Mouse (Mus musculus): Measurements from ENCODE around the gene Atf7. TPM values are rescaled to one million over a fixed set of nuclear protein-coding genes. Genes with fewer than 3 reads are reported as not detected.

Atf7 gene
- polyA plus RNA-seq, 1 experiment = 84.6 TPM

GRCm38 (mm10) chr15:102557580-102557979, 67.7 kb downstream of the Atf7 start:
- no peak overlapping the region for H3K4me3 ChIP-seq (ENCODE audit: insufficient read depth, low read depth, low read length)
- DNase-seq = no peak
- H3K27ac ChIP-seq (ENCODE audit: insufficient read depth, low read depth, low read length) = no peak overlapping the region
- no peaks in the 10 kb centered on the region for H3K27me3 ChIP-seq (replicated peaks; ENCODE audit: control insufficient read depth, insufficient read depth, low read length)
- TF ChIP-seq CTCF (conservative IDR thresholded peaks at IDR 0.05; ENCODE audit: insufficient read depth, insufficient read length, low read depth, low read length) (no peak), POLR2A (IDR thresholded peaks at IDR 0.05; ENCODE audit: low read depth, low read length) (no peak)
- peaks cover 6% of the 10 kb centered on the region; the same call in 1 of the 2 replicates for H3K36me3 ChIP-seq (ENCODE audit: control insufficient read depth, insufficient read depth, low read length)
- H3K4me1 ChIP-seq (ENCODE audit: control insufficient read depth, insufficient read depth, low read length) = no peaks in the 10 kb centered on the region

- Histone ChIP-seq H3K27me3 (replicated peaks; ENCODE audit: control insufficient read depth, insufficient read depth, low read length) (no peaks in the 10 kb centered on the region), H3K27ac (ENCODE audit: insufficient read depth, low read depth, low read length) (no peak overlapping the region), H3K36me3 (ENCODE audit: control insufficient read depth, insufficient read depth, low read length) (peaks cover 6% of the 10 kb centered on the region; the same call in 1 of the 2 replicates), H3K4me1 (ENCODE audit: control insufficient read depth, insufficient read depth, low read length) (no peaks in the 10 kb centered on the region), H3K4me3 (ENCODE audit: insufficient read depth, low read depth, low read length) (no peak overlapping the region)
- TF ChIP-seq CTCF (conservative IDR thresholded peaks at IDR 0.05; ENCODE audit: insufficient read depth, insufficient read length, low read depth, low read length) (no peak), POLR2A (IDR thresholded peaks at IDR 0.05; ENCODE audit: low read depth, low read length) (no peak)
- WGBS = 95% methylated on average over 1 of the region's 1 CpGs
- no peak for DNase-seq
Measured at GRCm38 (mm10) chr15:102555581-102555980, 69.7 kb downstream of the Atf7 start.

GRCm38 (mm10) chr15:102552599-102552998, 72.7 kb downstream of the Atf7 start:
- H3K36me3 ChIP-seq (ENCODE audit: control insufficient read depth, insufficient read depth, low read length) = peaks cover 6% of the 10 kb centered on the region; the same call in 1 of the 2 replicates
- no peaks in the 10 kb centered on the region for H3K27me3 ChIP-seq (replicated peaks; ENCODE audit: control insufficient read depth, insufficient read depth, low read length)
- H3K4me1 ChIP-seq (ENCODE audit: control insufficient read depth, insufficient read depth, low read length) = no peaks in the 10 kb centered on the region
- H3K4me3 ChIP-seq (ENCODE audit: insufficient read depth, low read depth, low read length) = no peak overlapping the region
- TF ChIP-seq CTCF (conservative IDR thresholded peaks at IDR 0.05; ENCODE audit: insufficient read depth, insufficient read length, low read depth, low read length) = no peak
- no peak for TF ChIP-seq POLR2A (IDR thresholded peaks at IDR 0.05; ENCODE audit: low read depth, low read length)
- 98% methylated on average over 5 of the region's 5 CpGs for WGBS
- H3K27ac ChIP-seq (ENCODE audit: insufficient read depth, low read depth, low read length) = no peak overlapping the region
- DNase-seq = no peak

GRCm38 (mm10) chr15:102547478-102547877, 77.8 kb downstream of the Atf7 start:
- Histone ChIP-seq H3K27ac (ENCODE audit: insufficient read depth, low read depth, low read length) (no peak overlapping the region), H3K36me3 (ENCODE audit: control insufficient read depth, insufficient read depth, low read length) (peaks cover 1% of the 10 kb centered on the region; the same call in 1 of the 2 replicates), H3K4me1 (ENCODE audit: control insufficient read depth, insufficient read depth, low read length) (no peaks in the 10 kb centered on the region), H3K4me3 (ENCODE audit: insufficient read depth, low read depth, low read length) (no peak overlapping the region), H3K27me3 (replicated peaks; ENCODE audit: control insufficient read depth, insufficient read depth, low read length) (no peaks in the 10 kb centered on the region)
- 72% methylated on average over 3 of the region's 3 CpGs for WGBS
- DNase-seq = peak; percentile 52
- TF ChIP-seq CTCF (conservative IDR thresholded peaks at IDR 0.05; ENCODE audit: insufficient read depth, insufficient read length, low read depth, low read length) (no peak), POLR2A (IDR thresholded peaks at IDR 0.05; ENCODE audit: low read depth, low read length) (no peak)

GRCm38 (mm10) chr15:102546677-102547427, 78.4 kb downstream of the Atf7 start:
- no peak for TF ChIP-seq CTCF (conservative IDR thresholded peaks at IDR 0.05; ENCODE audit: insufficient read depth, insufficient read length, low read depth, low read length)
- Histone ChIP-seq H3K4me1 (ENCODE audit: control insufficient read depth, insufficient read depth, low read length) (no peaks in the 10 kb centered on the region), H3K4me3 (ENCODE audit: insufficient read depth, low read depth, low read length) (no peak overlapping the region), H3K27me3 (replicated peaks; ENCODE audit: control insufficient read depth, insufficient read depth, low read length) (no peaks in the 10 kb centered on the region), H3K36me3 (ENCODE audit: control insufficient read depth, insufficient read depth, low read length) (peaks cover 1% of the 10 kb centered on the region; the same call in 1 of the 2 replicates), H3K27ac (ENCODE audit: insufficient read depth, low read depth, low read length) (no peak overlapping the region)
- DNase-seq = peak; percentile 60
- 67% methylated on average over 3 of the region's 3 CpGs for WGBS

- no peaks in the 10 kb centered on the region for H3K27me3 ChIP-seq (replicated peaks; ENCODE audit: control insufficient read depth, insufficient read depth, low read length)
- H3K4me1 ChIP-seq (ENCODE audit: control insufficient read depth, insufficient read depth, low read length) = no peaks in the 10 kb centered on the region
- WGBS = 96% methylated on average over 3 of the region's 3 CpGs
- H3K36me3 ChIP-seq (ENCODE audit: control insufficient read depth, insufficient read depth, low read length) = peaks cover 1% of the 10 kb centered on the region; the same call in 1 of the 2 replicates
- TF ChIP-seq POLR2A (IDR thresholded peaks at IDR 0.05; ENCODE audit: low read depth, low read length) (no peak), CTCF (conservative IDR thresholded peaks at IDR 0.05; ENCODE audit: insufficient read depth, insufficient read length, low read depth, low read length) (no peak)
- H3K4me3 ChIP-seq (ENCODE audit: insufficient read depth, low read depth, low read length) = no peak overlapping the region
- DNase-seq = no peak
- no peak overlapping the region for H3K27ac ChIP-seq (ENCODE audit: insufficient read depth, low read depth, low read length)
Measured at GRCm38 (mm10) chr15:102546246-102546645, 79.0 kb downstream of the Atf7 start.

- H3K27ac ChIP-seq (ENCODE audit: insufficient read depth, low read depth, low read length) = no peak overlapping the region
- no peak for DNase-seq
- no peak for TF ChIP-seq POLR2A (IDR thresholded peaks at IDR 0.05; ENCODE audit: low read depth, low read length)
- TF ChIP-seq CTCF (conservative IDR thresholded peaks at IDR 0.05; ENCODE audit: insufficient read depth, insufficient read length, low read depth, low read length) = no peak
- no peaks in the 10 kb centered on the region for H3K27me3 ChIP-seq (replicated peaks; ENCODE audit: control insufficient read depth, insufficient read depth, low read length)
- H3K4me1 ChIP-seq (ENCODE audit: control insufficient read depth, insufficient read depth, low read length) = no peaks in the 10 kb centered on the region
- 91% methylated on average over 4 of the region's 4 CpGs for WGBS
- H3K36me3 ChIP-seq (ENCODE audit: control insufficient read depth, insufficient read depth, low read length) = peaks cover 4% of the 10 kb centered on the region; the same call in 1 of the 2 replicates
- no peak overlapping the region for H3K4me3 ChIP-seq (ENCODE audit: insufficient read depth, low read depth, low read length)
Measured at GRCm38 (mm10) chr15:102544801-102545200, 80.5 kb downstream of the Atf7 start.

Data from kidney, adult 2 months (tissue).